In the genomic region with DNA sequence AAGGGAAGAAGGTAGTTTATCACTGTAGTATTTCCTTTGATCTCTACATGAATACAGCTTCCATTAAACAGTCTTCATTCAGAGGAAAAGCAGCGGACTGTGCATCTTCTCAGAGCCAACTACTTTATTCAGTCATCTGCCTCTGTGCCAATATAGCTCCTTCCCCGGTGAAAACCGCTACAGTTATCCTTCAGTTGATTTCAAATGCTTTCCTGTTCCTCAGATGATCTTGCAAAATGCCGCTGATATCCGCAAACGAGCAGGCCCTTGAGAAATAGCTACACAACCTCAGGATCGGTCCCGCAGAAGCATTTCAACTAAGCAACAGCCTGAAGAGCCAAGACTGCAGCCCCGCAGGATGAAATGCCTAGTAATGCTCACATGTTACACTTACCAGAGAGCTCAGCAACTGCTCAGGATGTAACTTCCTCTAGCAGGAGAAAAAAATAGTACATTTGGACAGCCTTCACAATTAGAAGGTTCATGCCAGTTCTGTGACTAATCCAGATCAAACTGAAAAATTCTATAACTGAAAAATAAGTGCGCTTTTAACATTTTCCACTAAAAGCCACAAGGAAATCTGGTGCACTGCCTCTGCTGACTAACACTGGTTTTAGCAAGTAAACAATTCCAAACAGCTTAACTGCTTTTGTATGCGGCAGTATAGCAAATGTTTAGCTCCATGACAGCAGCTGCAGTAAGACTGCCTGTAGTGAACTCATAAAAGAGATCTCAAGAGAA, we compare ENCODE assay signal across 8 mouse cellular contexts. TPM values are rescaled to one million over a fixed set of nuclear protein-coding genes. Genes with fewer than 3 reads are reported as not detected.
A peak's percentile ranks its signal among the peaks of the same experiment; 100 is the strongest.
DNase-seq lines count a peak whose midpoint lies in the region; ATAC-seq lines count a peak whose summit lies in the region.

No protein-coding gene starts in this region.

- no peaks in the 10 kb centered on the region for H3K36me3 ChIP-seq in hindbrain, embryonic 12.5 days

- DNase-seq in heart, adult 11 months, result peak; percentile 92
- DNase-seq in heart, postnatal 25 days (ENCODE audit: low spot score), result no peak
- peak; percentile 63 for DNase-seq in cerebellum, adult 9-11 months
- peak; percentile 34 for DNase-seq in left cerebral cortex, adult 11 months (ENCODE audit: low spot score)
- peak; percentile 27 for DNase-seq in lung, postnatal 36 days
- peak; percentile 10 for DNase-seq in right cerebral cortex, postnatal 14 days

- H3K4me3 ChIP-seq in hindbrain, embryonic 12.5 days, result peak overlapping the region; percentile 20

- peak overlapping the region; percentile 54; the same call in 1 of the 2 replicates for H3K9ac ChIP-seq in hindbrain, embryonic 12.5 days

- peaks cover 20% of the 10 kb centered on the region for H3K4me1 ChIP-seq in hindbrain, embryonic 12.5 days

- peak overlapping the region; percentile 83 for H3K27ac ChIP-seq in hindbrain, embryonic 12.5 days

- no peaks in the 10 kb centered on the region for H3K9me3 ChIP-seq in hindbrain, embryonic 12.5 days (replicated peaks)

- peak; percentile 86 for ATAC-seq in frontal cortex, adult (ENCODE audit: low TSS enrichment)
- ATAC-seq in hindbrain, embryonic 12.5 days (ENCODE audit: low FRiP score), result peak; percentile 48; the same call in 1 of the 2 replicates

- no peaks in the 10 kb centered on the region for H3K27me3 ChIP-seq in hindbrain, embryonic 12.5 days

- intact Hi-C loops in heart, postnatal 25 days (cut with DNase I), result no loop called here

- 31% methylated on average over 11 of the region's 11 CpGs for WGBS in hindbrain, embryonic 12.5 days

- H3K4me2 ChIP-seq in hindbrain, embryonic 12.5 days (replicated peaks), result peak overlapping the region; percentile 49

RNA-seq across cellular contexts. Expression of a gene that starts 49.0 kb away (rescaled TPM):
- total RNA-seq in heart, postnatal 25 days (2021), result 10 to 100 TPM; 23.7 to 27.1 TPM
- polyA plus RNA-seq in hindbrain, embryonic 12.5 days (2016; fragmentation: Nextera tagmentation; extraction: Ambion mirVana), result 12.6 and 14.9 TPM in 2 replicates
